Mouse (Mus musculus): ENCODE results near the gene Epop.
A peak's percentile ranks its signal among the peaks of the same experiment; 100 is the strongest.

Epop gene

GRCm38 (mm10) chr11:97579088-97579857 is 50.2 kb downstream of the Epop start:
- DNase-seq = no peak

- DNase-seq = peak; percentile 74
These were observed 51.2 kb downstream of the Epop start for GRCm38 (mm10) chr11:97578286-97578685.

All from lung, postnatal 14 days (tissue).